7 mouse cellular contexts compared by ENCODE assay signal in genomic region chr5:117357129-117357477, GRCm38 (mm10). TPM values are rescaled to one million over a fixed set of nuclear protein-coding genes. Genes with fewer than 3 reads are reported as not detected.
DNase-seq lines count a peak whose midpoint lies in the region; ATAC-seq and TF ChIP-seq lines count a peak whose summit lies in the region.

Wsb2 (plus strand) TSS chr5:117357304.

- H3K27me3 ChIP-seq in embryonic facial prominence, embryonic 10.5 days (replicated peaks; ENCODE audit: low read depth, poor library complexity, severe bottlenecking): peaks cover 18% of the 10 kb centered on the region
- H3K27me3 ChIP-seq in intestine, postnatal 0 days (replicated peaks; ENCODE audit: control insufficient read depth, insufficient read depth, low read length): no peaks in the 10 kb centered on the region
- H3K27me3 ChIP-seq in limb, embryonic 12.5 days: no peaks in the 10 kb centered on the region
- no peaks in the 10 kb centered on the region for H3K27me3 ChIP-seq in midbrain, embryonic 13.5 days

- peak; percentile 95 for DNase-seq in adrenal gland, postnatal 14 days
- peak; percentile 90 for DNase-seq in embryonic facial prominence, embryonic 10.5 days (ENCODE audit: low spot score)
- DNase-seq in spleen, adult 12 weeks (ENCODE audit: low spot score): peak; percentile 74

- peak within 1 kb of the TSS; percentile 92 for H3K27ac ChIP-seq in embryonic facial prominence, embryonic 10.5 days (replicated peaks)
- peak within 1 kb of the TSS; percentile 99 for H3K27ac ChIP-seq in intestine, postnatal 0 days (ENCODE audit: low read depth, low read length)
- H3K27ac ChIP-seq in limb, embryonic 12.5 days: peak within 1 kb of the TSS; percentile 85
- H3K27ac ChIP-seq in midbrain, embryonic 13.5 days: peak within 1 kb of the TSS; percentile 90

- WGBS in embryonic facial prominence, embryonic 10.5 days: under 1% methylated on average over 50 of the region's 54 CpGs
- 0% methylated on average over 9 of the region's 54 CpGs for WGBS in intestine, postnatal 0 days
- WGBS in limb, embryonic 12.5 days: 0% methylated on average over 3 of the region's 54 CpGs
- WGBS in midbrain, embryonic 13.5 days: 0% methylated on average over 5 of the region's 54 CpGs

- peak; percentile 36 for ATAC-seq in granulocyte monocyte progenitor cell, adult 5-6 weeks (replicated peaks; ENCODE audit: poor library complexity, severe bottlenecking)
- ATAC-seq in intestine, postnatal 0 days: peak; percentile 12
- peak; percentile 65 for ATAC-seq in limb, embryonic 12.5 days (ENCODE audit: insufficient number of reproducible peaks, insufficient read depth, low FRiP score, low TSS enrichment, low read depth)
- peak; percentile 84 for ATAC-seq in midbrain, embryonic 13.5 days

- H3K4me1 ChIP-seq in embryonic facial prominence, embryonic 10.5 days: peaks cover 55% of the 10 kb centered on the region
- no peaks in the 10 kb centered on the region; the same call in 1 of the 2 replicates for H3K4me1 ChIP-seq in intestine, postnatal 0 days (replicated peaks; ENCODE audit: control insufficient read depth, insufficient read depth, low read length)
- H3K4me1 ChIP-seq in limb, embryonic 12.5 days (replicated peaks): peaks cover 39% of the 10 kb centered on the region
- H3K4me1 ChIP-seq in midbrain, embryonic 13.5 days (replicated peaks): peaks cover 57% of the 10 kb centered on the region

- peak within 1 kb of the TSS; percentile 92 for H3K4me3 ChIP-seq in embryonic facial prominence, embryonic 10.5 days
- peak within 1 kb of the TSS; percentile 93 for H3K4me3 ChIP-seq in intestine, postnatal 0 days (ENCODE audit: low read depth, low read length)
- H3K4me3 ChIP-seq in limb, embryonic 12.5 days (replicated peaks): peak within 1 kb of the TSS; percentile 94
- peak within 1 kb of the TSS; percentile 83 for H3K4me3 ChIP-seq in midbrain, embryonic 13.5 days (replicated peaks)

- no peak for TF ChIP-seq CTCF in intestine, postnatal 0 days (IDR thresholded peaks at IDR 0.05; ENCODE audit: low read depth)

- peak within 1 kb of the TSS; percentile 92 for H3K9ac ChIP-seq in intestine, postnatal 0 days (ENCODE audit: low read depth, low read length)
- peak within 1 kb of the TSS; percentile 90 for H3K9ac ChIP-seq in limb, embryonic 12.5 days (replicated peaks)
- peak within 1 kb of the TSS; percentile 97 for H3K9ac ChIP-seq in midbrain, embryonic 13.5 days (replicated peaks)

- no peaks in the 10 kb centered on the region for H3K9me3 ChIP-seq in embryonic facial prominence, embryonic 10.5 days
- H3K9me3 ChIP-seq in intestine, postnatal 0 days (ENCODE audit: control insufficient read depth): no peaks in the 10 kb centered on the region
- H3K9me3 ChIP-seq in limb, embryonic 12.5 days: no peaks in the 10 kb centered on the region
- H3K9me3 ChIP-seq in midbrain, embryonic 13.5 days: no peaks in the 10 kb centered on the region

- H3K36me3 ChIP-seq in embryonic facial prominence, embryonic 10.5 days (replicated peaks): no peaks in the 10 kb centered on the region
- peaks cover 14% of the 10 kb centered on the region; the same call in 1 of the 2 replicates for H3K36me3 ChIP-seq in intestine, postnatal 0 days (ENCODE audit: control insufficient read depth, insufficient read depth)
- no peaks in the 10 kb centered on the region for H3K36me3 ChIP-seq in limb, embryonic 12.5 days
- H3K36me3 ChIP-seq in midbrain, embryonic 13.5 days: no peaks in the 10 kb centered on the region

- peak within 1 kb of the TSS; percentile 75 for H3K4me2 ChIP-seq in intestine, postnatal 0 days (replicated peaks; ENCODE audit: low read depth)
- peak within 1 kb of the TSS; percentile 91 for H3K4me2 ChIP-seq in limb, embryonic 12.5 days
- peak within 1 kb of the TSS; percentile 93 for H3K4me2 ChIP-seq in midbrain, embryonic 13.5 days (replicated peaks)

RNA-seq across cellular contexts. Expression of gene Wsb2, which starts in this region (rescaled TPM):
- total RNA-seq in adrenal gland, postnatal 14 days (2021): 100 and 103 TPM in 2 replicates
- 42.0 and 47.3 TPM in 2 replicates for polyA plus RNA-seq in embryonic facial prominence, embryonic 10.5 days (2016; fragmentation: Nextera tagmentation; extraction: Ambion mirVana)
- 12.4 and 13.1 TPM in 2 replicates for total RNA-seq in granulocyte monocyte progenitor cell, adult 5-6 weeks (2014; fragmentation: Nextera tagmentation)
- 7.4 and 15.2 TPM in 2 replicates for total RNA-seq in granulocyte monocyte progenitor cell, adult 5-6 weeks (2017)
- polyA plus RNA-seq in intestine, postnatal 0 days (2015; fragmentation: Nextera tagmentation; extraction: Ambion mirVana): 125 and 130 TPM in 2 replicates
- 46.5 and 50.0 TPM in 2 replicates for polyA plus RNA-seq in limb, embryonic 12.5 days (2016; fragmentation: Nextera tagmentation; extraction: Ambion mirVana)
- 138 and 159 TPM in 2 replicates for polyA plus RNA-seq in midbrain, embryonic 13.5 days (2015; fragmentation: Nextera tagmentation; extraction: Ambion mirVana)

Comparison
In these comparisons a context has a peak if more than half of its experiments do, and no peak if none do; other contexts are left out.
1. Peak in every context shown above with its lines: DNase-seq, ATAC-seq, H3K4me3 ChIP-seq and H3K27ac ChIP-seq.
2. ATAC-seq: peak in every context shown above with its lines; median percentile 84 in midbrain, embryonic 13.5 days; 65 in limb, embryonic 12.5 days; 36 in granulocyte monocyte progenitor cell, adult 5-6 weeks; 12 in intestine, postnatal 0 days.